Comparison of ENCODE assay signal across 12 mouse cellular contexts in genomic region chr1:135644110-135644509, GRCm38 (mm10). TPM values are rescaled to one million over a fixed set of nuclear protein-coding genes. Genes with fewer than 3 reads are reported as not detected.
DNase-seq lines count a peak whose midpoint lies in the region; ATAC-seq and TF ChIP-seq lines count a peak whose summit lies in the region.
"Had no signal": no experiment of that assay in that cellular context is flagged by ENCODE, and none has a peak within 500 bp of the region (broad histone marks: within the 10 kb centered on the region; RNA-seq: fewer than 3 reads in every experiment).

No protein-coding gene starts in this region.

- peak; percentile 58 for DNase-seq in gastrocnemius, adult 2 months
- no peak for DNase-seq in gastrocnemius, postnatal 14 days
- peak; percentile 73 for DNase-seq in left cerebral cortex, postnatal 4 days
- DNase-seq in left cerebral cortex, postnatal 14 days (ENCODE audit: low spot score in 2 of 2), result no peak
- peak; percentile 54 for DNase-seq in testis, postnatal 10 days (ENCODE audit: low spot score)
- no peak for DNase-seq in testis, postnatal 14 days (ENCODE audit: low spot score)
- no peak for DNase-seq in thymus, postnatal 4 days
- DNase-seq: cerebellum, adult 11-12 months; layer of hippocampus, adult 9-11 months; right cerebral cortex, adult 18-20 months; thymus, adult 2 months had no signal

- no peak for TF ChIP-seq CTCF in gastrocnemius, adult 2 months (IDR thresholded peaks at IDR 0.05)

- WGBS in intestine, embryonic 15.5 days, result 62% methylated on average over 5 of the region's 5 CpGs

- H3K4me3 ChIP-seq in gastrocnemius, adult 2 months, result no peak overlapping the region
- H3K4me3 ChIP-seq in intestine, embryonic 15.5 days (replicated peaks), result no peak overlapping the region

- no peak overlapping the region for H3K4me2 ChIP-seq in intestine, embryonic 15.5 days (replicated peaks)

- no peaks in the 10 kb centered on the region for H3K36me3 ChIP-seq in intestine, embryonic 15.5 days

- H3K27ac ChIP-seq in gastrocnemius, adult 2 months, result peak overlapping the region; percentile 20; the same call in 1 of the 2 replicates
- H3K27ac ChIP-seq in intestine, embryonic 15.5 days, result no peak overlapping the region

- H3K27me3 ChIP-seq in intestine, embryonic 15.5 days (replicated peaks), result no peaks in the 10 kb centered on the region

- no peaks in the 10 kb centered on the region for H3K9me3 ChIP-seq in intestine, embryonic 15.5 days

- no peak overlapping the region for H3K9ac ChIP-seq in intestine, embryonic 15.5 days

- intact Hi-C loops in gastrocnemius, adult 2 months (cut with DNase I), result no loop called here
- intact Hi-C loops in gastrocnemius, postnatal 14 days (cut with DNase I; ENCODE audit: low total_unique reads), result no loop called here
- intact Hi-C loops in left cerebral cortex, postnatal 4 days (cut with DNase I), result no loop called here
- intact Hi-C loops in left cerebral cortex, postnatal 14 days (cut with DNase I), result no loop called here

- H3K4me1 ChIP-seq in intestine, embryonic 15.5 days (replicated peaks), result no peaks in the 10 kb centered on the region

- no peak; the same call in 1 of the 2 replicates for ATAC-seq in intestine, embryonic 15.5 days

RNA-seq across cellular contexts. Expression of gene Nav1, which starts 37.0 kb away (rescaled TPM):
- total RNA-seq in gastrocnemius, adult 2 months (2021), result 10 to 100 TPM in 1 of 2 experiments, 1 to 10 TPM in 1; 9.7 to 11.5 TPM
- total RNA-seq in gastrocnemius, postnatal 14 days (2021), result 10 to 100 TPM; 13.6 to 15.6 TPM
- total RNA-seq in left cerebral cortex, postnatal 4 days (2021), result 100 to 1,000 TPM; 232 to 237 TPM
- 100 to 1,000 TPM; 146 to 161 TPM for total RNA-seq in left cerebral cortex, postnatal 14 days (2021)
- 11.5 and 12.5 TPM in 2 replicates for polyA plus RNA-seq in intestine, embryonic 15.5 days (2015; fragmentation: Nextera tagmentation; extraction: Ambion mirVana)

Comparison
In these comparisons a context has a peak if more than half of its experiments do, and no peak if none do; other contexts are left out.
1. DNase-seq: peak in gastrocnemius, adult 2 months (single experiment), left cerebral cortex, postnatal 4 days (single experiment) and testis, postnatal 10 days (single experiment); none in gastrocnemius, postnatal 14 days (single experiment), left cerebral cortex, postnatal 14 days (0 of 2), testis, postnatal 14 days (single experiment) and thymus, postnatal 4 days (single experiment).
2. RNA of gene Nav1, which starts 37.0 kb away (total RNA-seq): 232 to 237 TPM in left cerebral cortex, postnatal 4 days and 146 to 161 TPM in left cerebral cortex, postnatal 14 days; 13.6 to 15.6 TPM in gastrocnemius, postnatal 14 days and 9.7 to 11.5 TPM in gastrocnemius, adult 2 months; every median in the first group is over 4 times any median in the second.